Mouse (Mus musculus) MEL (cell line): ENCODE data around the gene Mpnd. TPM values are rescaled to one million over a fixed set of nuclear protein-coding genes. Genes with fewer than 3 reads are reported as not detected.

ENCODE experiments used
- DNase-seq: peaks from one replicate; pipeline ENCODE4 v3.0.0; 2011; ENCODE audit warnings: low read depth, low spot score
- H3K27ac ChIP-seq: 2 replicates; pipeline ENCODE4 v1.5.1; 2012; ENCODE audit warnings: low read depth, mild to moderate bottlenecking, control low read depth, low read length, moderate library complexity; ENCODE audit not compliant: control insufficient read depth
- H3K27me3 ChIP-seq, 2 experiments: fragments of 150-350 bp in 1 of 2; sonication (generic) in 1 of 2; 2 replicates each; pipeline ENCODE4 v1.6.1; 2012; ENCODE audit warnings: low read length in 2 of 2, mild to moderate bottlenecking in 2 of 2, improper control_type of control experiment in 1 of 2, moderate library complexity in 1 of 2; ENCODE audit not compliant: insufficient read depth in 2 of 2, control insufficient read depth in 1 of 2
- H3K36me3 ChIP-seq, 2 experiments: 2 replicates each; pipeline ENCODE4 v1.6.1; 2012 to 2014; ENCODE audit warnings: low read length in 2 of 2, improper control_type of control experiment in 1 of 2, inconsistent platforms in 1 of 2, mild to moderate bottlenecking in 1 of 2; ENCODE audit not compliant: insufficient read depth in 2 of 2, control insufficient read depth in 1 of 2
- H3K4me1 ChIP-seq, 2 experiments: fragments of 150-350 bp in 1 of 2; sonication (generic) in 1 of 2; 2 replicates each; pipeline ENCODE4 v1.6.1; 2012; ENCODE audit warnings: low read length in 2 of 2, improper control_type of control experiment in 1 of 2, mild to moderate bottlenecking in 1 of 2; ENCODE audit not compliant: insufficient read depth in 2 of 2, control insufficient read depth in 1 of 2
- H3K4me3 ChIP-seq, 2 experiments: fragments of 150-350 bp in 1 of 2; sonication (generic) in 1 of 2; 2 replicates each; pipeline ENCODE4 v1.5.1; 2012; ENCODE audit warnings: low read depth in 2 of 2, low read length in 2 of 2, mild to moderate bottlenecking in 2 of 2, moderate library complexity in 2 of 2, control low read depth in 1 of 2, improper control_type of control experiment in 1 of 2; ENCODE audit not compliant: control insufficient read depth in 1 of 2, insufficient read depth in 1 of 2
- H3K79me2 ChIP-seq: 2 replicates; pipeline ENCODE4 v1.6.1; 2012; ENCODE audit warnings: mild to moderate bottlenecking, low read length, moderate library complexity; ENCODE audit not compliant: control insufficient read depth, poor library complexity, insufficient read depth
- H3K9ac ChIP-seq: 2 replicates; pipeline ENCODE4 v1.6.1; 2012; ENCODE audit warnings: low read depth, mild to moderate bottlenecking, control low read depth, low read length, moderate library complexity; ENCODE audit not compliant: control insufficient read depth, poor library complexity, severe bottlenecking
- H3K9me3 ChIP-seq: fragments of 150-350 bp; sonication (generic); replicated peaks from 2 replicates; pipeline ENCODE4 v1.6.1; 2012; ENCODE audit warnings: mild to moderate bottlenecking, low read length, improper control_type of control experiment, moderate library complexity; ENCODE audit not compliant: insufficient read depth
- CTCF ChIP-seq, 3 experiments: IDR thresholded peaks in 2 of 3; conservative IDR thresholded peaks in 1 of 3; 2 replicates each; pipeline ENCODE4 v1.5.1; 2011 to 2012; ENCODE audit warnings: low read length in 3 of 3, low read depth in 2 of 3, mild to moderate bottlenecking in 2 of 3, improper control_type of control experiment in 1 of 3, inconsistent platforms in 1 of 3, mixed read lengths in 1 of 3, moderate library complexity in 1 of 3; ENCODE audit not compliant: control insufficient read depth in 1 of 3, insufficient read depth in 1 of 3, poor library complexity in 1 of 3, severe bottlenecking in 1 of 3
- E2F4 ChIP-seq: IDR thresholded peaks from 2 replicates; pipeline ENCODE4 v1.6.1; 2011; ENCODE audit warnings: low read depth, low read length, improper control_type of control experiment, borderline replicate concordance
- ELF1 ChIP-seq: IDR thresholded peaks from 2 replicates; pipeline ENCODE4 v1.6.1; 2014; ENCODE audit warnings: low read depth, mild to moderate bottlenecking, inconsistent platforms, low read length, improper control_type of control experiment, moderate library complexity
- HCFC1 ChIP-seq: IDR thresholded peaks from 2 replicates; pipeline ENCODE4 v1.6.1; 2012; ENCODE audit warnings: low read depth, mild to moderate bottlenecking, inconsistent platforms, low read length, improper control_type of control experiment, moderate library complexity
- MAFK ChIP-seq: IDR thresholded peaks from 2 replicates; pipeline ENCODE4 v1.6.1; 2011; ENCODE audit warnings: low read depth, mild to moderate bottlenecking, low read length, improper control_type of control experiment, borderline replicate concordance
- MAX ChIP-seq: IDR thresholded peaks from 2 replicates; pipeline ENCODE4 v1.6.1; 2011; ENCODE audit warnings: low read length, improper control_type of control experiment
- MYB ChIP-seq: IDR thresholded peaks from 2 replicates; pipeline ENCODE4 v1.6.1; 2011; ENCODE audit warnings: mild to moderate bottlenecking, low read depth, low read length, improper control_type of control experiment
- MYC ChIP-seq: IDR thresholded peaks from 2 replicates; pipeline ENCODE4 v1.6.1; 2011; ENCODE audit warnings: low read depth, mild to moderate bottlenecking, low read length, improper control_type of control experiment, moderate library complexity
- NELFE ChIP-seq: IDR thresholded peaks from 2 replicates; pipeline ENCODE4 v1.6.1; 2011; ENCODE audit warnings: low read depth, low read length, improper control_type of control experiment
- NRF1 ChIP-seq: IDR thresholded peaks from 2 replicates; pipeline ENCODE4 v1.6.1; 2014; ENCODE audit warnings: low read depth, mild to moderate bottlenecking, inconsistent platforms, low read length, improper control_type of control experiment, moderate library complexity; ENCODE audit not compliant: poor library complexity, insufficient read depth, severe bottlenecking
- POLR2A ChIP-seq, 2 experiments: IDR thresholded peaks; 2 replicates each; pipeline ENCODE4 v1.6.1; 2011 to 2012; ENCODE audit warnings: low read length in 2 of 2, mild to moderate bottlenecking in 2 of 2, control low read depth in 1 of 2, improper control_type of control experiment in 1 of 2, low read depth in 1 of 2, moderate library complexity in 1 of 2; ENCODE audit not compliant: control insufficient read depth in 1 of 2, insufficient read depth in 1 of 2, poor library complexity in 1 of 2
- POLR2AphosphoS5 ChIP-seq: IDR thresholded peaks from 2 replicates; pipeline ENCODE4 v1.6.1; 2012; ENCODE audit warnings: low read depth, borderline replicate concordance, mild to moderate bottlenecking, inconsistent platforms, low read length, moderate library complexity, mixed read lengths
- RAD21 ChIP-seq: IDR thresholded peaks from 2 replicates; pipeline ENCODE4 v1.6.1; 2011; ENCODE audit warnings: mild to moderate bottlenecking, low read depth, low read length, improper control_type of control experiment
- RCOR1 ChIP-seq: IDR thresholded peaks from 2 replicates; pipeline ENCODE4 v1.6.1; 2012; ENCODE audit warnings: low read depth, mild to moderate bottlenecking, inconsistent platforms, low read length, improper control_type of control experiment
- SIN3A ChIP-seq: IDR thresholded peaks from 2 replicates; pipeline ENCODE4 v1.6.1; 2012; ENCODE audit warnings: low read length, improper control_type of control experiment, inconsistent platforms
- TAL1 ChIP-seq: IDR thresholded peaks from 2 replicates; pipeline ENCODE4 v1.6.1; 2012; ENCODE audit warnings: mild to moderate bottlenecking, inconsistent platforms, low read length, moderate library complexity, mixed read lengths
- TCF12 ChIP-seq: IDR thresholded peaks from 2 replicates; pipeline ENCODE4 v1.6.1; 2014; ENCODE audit warnings: low read depth, mild to moderate bottlenecking, inconsistent platforms, low read length, improper control_type of control experiment, moderate library complexity
- UBTF ChIP-seq: IDR thresholded peaks from 2 replicates; pipeline ENCODE4 v1.6.1; 2012; ENCODE audit warnings: low read depth, mild to moderate bottlenecking, inconsistent platforms, low read length, improper control_type of control experiment, moderate library complexity, borderline replicate concordance; ENCODE audit not compliant: insufficient read depth
- USF1 ChIP-seq: IDR thresholded peaks from 2 replicates; pipeline ENCODE4 v1.6.1; 2014; ENCODE audit warnings: low read depth, mild to moderate bottlenecking, inconsistent platforms, low read length, improper control_type of control experiment, moderate library complexity
- ZNF384 ChIP-seq: IDR thresholded peaks from 2 replicates; pipeline ENCODE4 v1.6.1; 2012; ENCODE audit warnings: low read depth, mild to moderate bottlenecking, inconsistent platforms, low read length, improper control_type of control experiment
- polyA plus RNA-seq, 2 experiments: library from polyadenylated mRNA; stranded (reverse) in 1 of 2; unstranded in 1 of 2; fragments of >175 nt in 1 of 2; fragments of >200 nt in 1 of 2; gene quantifications; 2 replicates each; pipeline versions ENCODE4 v1.2.1 to v1.2.4; 2012; ENCODE audit warnings: low replicate concordance in 2 of 2, low read depth in 1 of 2; ENCODE audit not compliant: insufficient read length in 2 of 2, insufficient read depth in 1 of 2, missing spikeins in 1 of 2
- total RNA-seq: library from RNA; depleted of rRNA; stranded (reverse); fragments of 300-350 nt; gene quantifications from 2 replicates; pipeline ENCODE4 v1.2.3, GENCODE M21; 2012

Gene Mpnd
- total and polyA plus RNA-seq, 3 experiments, result 3.9 to 18.3 TPM; not detected in 1

GRCm38 (mm10) chr17:56024931-56025330, 19.4 kb downstream of the Mpnd start:
- Histone ChIP-seq H3K36me3 (peaks cover 0 to 15% of the 10 kb centered on the region in 2 experiments; a peak in 2 of 4 replicates), H3K9me3 (no peaks in the 10 kb centered on the region), H3K9ac (no peak overlapping the region), H3K4me1 (no peaks in the 10 kb centered on the region), H3K79me2 (peaks cover 34% of the 10 kb centered on the region), H3K4me3 (no peak overlapping the region), H3K27me3 (no peaks in the 10 kb centered on the region), H3K27ac (no peak overlapping the region)
- DNase-seq, result no peak
- TF ChIP-seq CTCF (IDR thresholded peaks at IDR 0.05 in 2 of 3, conservative IDR thresholded peaks at IDR 0.05 in 1 of 3; ENCODE audit: control insufficient read depth in 1 of 3, insufficient read depth in 1 of 3, low read depth in 2 of 3, low read length in 3 of 3, poor library complexity in 1 of 3, severe bottlenecking in 1 of 3), result no peak
- no peak for TF ChIP-seq TAL1
- TF ChIP-seq HCFC1, result no peak
- no peak for TF ChIP-seq ELF1
- TF ChIP-seq USF1, result no peak
- TF ChIP-seq SIN3A, result no peak
- TF ChIP-seq MYC, result no peak
- no peak for TF ChIP-seq POLR2AphosphoS5
- TF ChIP-seq E2F4, result no peak
- no peak for TF ChIP-seq MAX
- TF ChIP-seq MAFK, result no peak
- no peak for TF ChIP-seq NRF1
- TF ChIP-seq MYB, result no peak
- TF ChIP-seq POLR2A (IDR thresholded peaks at IDR 0.05; ENCODE audit: control insufficient read depth in 1 of 2, insufficient read depth in 1 of 2, low read depth in 1 of 2, low read length in 2 of 2, poor library complexity in 1 of 2), result no peak
- TF ChIP-seq UBTF, result no peak

GRCm38 (mm10) chr17:56026303-56026702, 20.8 kb downstream of the Mpnd start:
- no peak for DNase-seq
- H3K9ac ChIP-seq, result no peak overlapping the region
- no peaks in the 10 kb centered on the region for H3K27me3 ChIP-seq
- H3K36me3 ChIP-seq, result peaks cover 8 to 15% of the 10 kb centered on the region in 2 experiments
- peaks cover 47% of the 10 kb centered on the region for H3K79me2 ChIP-seq
- peaks cover 9 to 11% of the 10 kb centered on the region in 2 experiments for H3K4me1 ChIP-seq
- no peak for TF ChIP-seq UBTF
- no peak for TF ChIP-seq TCF12
- TF ChIP-seq MAX, result no peak
- TF ChIP-seq RAD21, result no peak
- no peak for TF ChIP-seq RCOR1
- TF ChIP-seq NELFE, result no peak
- no peak for TF ChIP-seq ZNF384
- H3K27ac ChIP-seq, result no peak overlapping the region
- H3K4me3 ChIP-seq, result no peak overlapping the region
- H3K9me3 ChIP-seq, result no peaks in the 10 kb centered on the region
